Mouse (Mus musculus) embryonic fibroblast, embryonic 13.5 days (primary cell): ENCODE results near the gene Gm35315. TPM values are rescaled to one million over a fixed set of nuclear protein-coding genes. Genes with fewer than 3 reads are reported as not detected.
A peak's percentile ranks its signal among the peaks of the same experiment; 100 is the strongest.

Source experiments
- H3K27ac ChIP-seq: 2 replicates; pipeline ENCODE4 v1.5.1; 2012; ENCODE audit warnings: low read length, control low read depth, inconsistent platforms; ENCODE audit not compliant: insufficient read depth
- H3K4me1 ChIP-seq: 2 replicates; pipeline ENCODE4 v1.6.1; 2011; ENCODE audit warnings: low read length; ENCODE audit not compliant: control insufficient read depth, insufficient read depth
- H3K4me3 ChIP-seq: 2 replicates; pipeline ENCODE4 v1.5.1; 2011; ENCODE audit warnings: mild to moderate bottlenecking, control low read depth, low read length; ENCODE audit not compliant: insufficient read depth
- CTCF ChIP-seq: IDR thresholded peaks from 2 replicates; pipeline ENCODE4 v1.5.1; 2011; ENCODE audit warnings: mild to moderate bottlenecking, control low read depth, low read length, moderate library complexity, borderline replicate concordance; ENCODE audit not compliant: insufficient read depth
- POLR2A ChIP-seq: IDR thresholded peaks from 2 replicates; pipeline ENCODE4 v1.6.1; 2011; ENCODE audit warnings: low read depth, mild to moderate bottlenecking, control low read depth, low read length, moderate library complexity
- polyA plus RNA-seq: library from polyadenylated mRNA; stranded (reverse); fragments of >200 nt; gene quantifications from 2 replicates; pipeline ENCODE4 v1.2.4, GENCODE M21; 2011; ENCODE audit warnings: low read depth; ENCODE audit not compliant: missing spikeins, insufficient read length

Gene Gm35315
- polyA plus RNA-seq, 1 experiment = 1.4 TPM

DNA sequence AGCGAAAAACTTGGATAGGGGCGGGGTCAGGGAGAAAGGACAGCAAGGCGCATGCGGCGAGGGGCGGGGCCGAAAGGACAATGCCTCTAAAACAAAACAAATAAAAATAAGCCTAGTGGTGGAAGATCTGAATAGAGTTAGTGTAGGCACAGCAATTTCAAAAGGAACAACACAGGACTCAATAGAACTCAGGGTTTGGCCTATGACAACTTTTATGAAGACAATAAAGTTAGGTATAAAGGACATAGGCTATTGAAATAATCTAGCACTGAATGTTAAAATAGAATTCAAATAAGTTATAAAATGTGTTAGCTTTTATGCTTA is 14.0 kb upstream of the Gm35315 start:
- no peak overlapping the region for H3K4me3 ChIP-seq
- H3K27ac ChIP-seq = no peak overlapping the region
- H3K4me1 ChIP-seq = no peaks in the 10 kb centered on the region
- TF ChIP-seq CTCF (no peak), POLR2A (no peak)

DNA sequence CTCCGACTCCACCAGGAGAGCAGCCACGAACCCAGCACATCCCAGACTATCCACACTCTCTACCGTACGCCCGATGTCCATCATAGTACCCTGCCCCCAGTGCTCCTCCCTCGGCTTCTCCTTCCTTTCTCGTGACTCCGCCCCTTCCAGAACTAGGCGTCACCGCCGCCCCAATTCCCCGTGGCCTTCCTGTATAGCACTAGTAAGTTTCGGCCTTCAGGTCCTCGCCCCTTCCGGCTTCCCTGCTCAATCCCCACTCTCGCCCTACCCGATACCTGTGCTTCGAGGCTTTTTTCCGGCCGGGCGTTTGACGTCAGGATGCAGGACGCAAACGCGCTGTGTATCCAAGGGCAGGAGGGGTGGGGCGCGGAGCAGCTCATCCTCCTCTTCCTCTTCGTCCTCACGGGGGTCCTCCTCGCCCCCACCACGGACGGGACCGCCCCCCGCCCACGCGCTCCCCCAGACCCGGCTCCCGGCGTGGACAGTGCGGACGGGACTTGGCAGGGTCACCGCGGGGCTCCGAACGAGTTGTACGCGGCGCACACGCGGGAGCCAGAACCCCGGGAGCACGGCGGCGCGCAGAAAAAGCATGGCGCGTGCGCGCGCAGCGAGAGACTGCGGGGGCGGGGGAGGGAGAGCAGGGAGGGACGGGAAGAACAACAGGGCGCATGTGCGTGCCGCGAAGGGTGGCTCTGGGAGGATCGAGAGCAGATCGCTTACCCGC is 13.5 kb upstream of the Gm35315 start, which contains the start of gene Gtpbp6:
Gene Gtpbp6 (minus strand): TSS at position 617 of the 724 bp plus-strand sequence.
- TF ChIP-seq POLR2A = peak; percentile 66
- TF ChIP-seq CTCF = no peak
- Histone ChIP-seq H3K27ac (peak within 1 kb of the TSS; percentile 78), H3K4me1 (no peaks in the 10 kb centered on the region), H3K4me3 (peak within 1 kb of the TSS; percentile 44)

DNA sequence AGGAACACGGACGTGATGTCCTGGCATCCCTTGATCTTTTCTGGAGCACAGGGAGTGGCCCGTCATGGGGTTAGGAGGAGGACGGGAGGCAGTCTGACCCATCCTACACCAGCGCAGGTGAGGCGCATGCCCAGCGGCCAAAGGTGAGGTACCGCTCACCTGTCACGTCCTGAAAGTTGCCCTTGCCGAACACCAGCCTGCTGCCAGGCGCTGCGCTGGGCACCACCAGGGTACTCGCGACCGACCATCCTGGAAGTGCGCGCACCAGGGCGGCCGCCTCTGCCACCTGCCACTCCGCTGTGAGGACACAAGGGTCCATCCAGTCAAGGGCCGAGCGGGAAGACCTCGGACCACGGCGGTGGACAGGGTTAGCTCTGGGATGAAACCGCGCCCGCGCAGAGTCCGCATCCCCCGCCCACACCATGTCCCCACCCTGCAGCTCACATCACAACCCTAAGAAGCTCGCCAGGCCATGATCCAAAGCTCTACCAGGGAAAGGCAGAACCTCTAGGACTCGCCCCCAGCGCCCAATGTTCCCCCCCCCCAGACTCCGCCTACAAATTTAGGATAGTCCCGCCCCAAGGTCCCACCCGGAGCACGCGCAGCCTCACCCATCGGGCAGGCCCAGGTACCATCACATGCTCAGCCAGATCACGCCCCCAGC is 12.8 kb upstream of the Gm35315 start:
- Histone ChIP-seq H3K27ac (peak overlapping the region; percentile 78), H3K4me1 (no peaks in the 10 kb centered on the region), H3K4me3 (peak overlapping the region; percentile 44)
- TF ChIP-seq POLR2A = no peak; the same call in 1 of the 2 replicates
- TF ChIP-seq CTCF = no peak

DNA sequence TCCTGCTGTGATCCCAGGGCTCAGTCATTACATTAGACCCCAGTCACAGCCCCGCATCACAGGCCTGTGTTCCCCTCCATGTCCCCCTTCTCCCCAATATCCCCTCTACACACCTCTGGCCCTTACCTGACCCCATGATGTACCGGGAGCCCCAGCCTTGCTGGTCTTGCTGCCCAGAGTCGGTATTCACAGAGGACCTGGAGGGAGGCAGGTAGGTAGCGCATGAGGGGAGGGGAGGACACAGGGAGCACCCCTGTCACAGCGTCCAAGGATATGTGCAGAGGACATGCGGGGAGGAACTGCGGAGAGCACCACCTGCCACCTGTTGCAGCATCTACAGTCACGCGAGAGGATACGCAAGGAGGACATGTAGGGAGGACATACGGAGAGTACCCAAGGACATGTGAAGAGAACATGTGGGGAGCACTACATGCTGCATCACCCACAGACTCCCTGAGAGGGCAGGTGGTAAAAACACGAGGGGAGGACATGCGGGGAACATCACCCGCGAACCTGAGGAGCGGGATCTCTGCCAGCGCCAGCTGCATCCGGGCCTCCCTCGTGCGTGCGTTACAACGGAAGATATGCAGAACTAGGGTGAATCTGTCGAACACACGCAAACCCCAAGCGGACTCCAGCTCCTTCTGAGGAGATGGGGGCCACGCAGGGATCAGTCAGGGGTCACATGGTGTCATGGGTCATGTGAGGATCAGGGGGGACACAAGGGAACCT is 12.1 kb upstream of the Gm35315 start:
- H3K4me3 ChIP-seq = peak overlapping the region; percentile 44
- no peaks in the 10 kb centered on the region for H3K4me1 ChIP-seq
- no peak overlapping the region for H3K27ac ChIP-seq
- TF ChIP-seq CTCF (no peak), POLR2A (no peak)

DNA sequence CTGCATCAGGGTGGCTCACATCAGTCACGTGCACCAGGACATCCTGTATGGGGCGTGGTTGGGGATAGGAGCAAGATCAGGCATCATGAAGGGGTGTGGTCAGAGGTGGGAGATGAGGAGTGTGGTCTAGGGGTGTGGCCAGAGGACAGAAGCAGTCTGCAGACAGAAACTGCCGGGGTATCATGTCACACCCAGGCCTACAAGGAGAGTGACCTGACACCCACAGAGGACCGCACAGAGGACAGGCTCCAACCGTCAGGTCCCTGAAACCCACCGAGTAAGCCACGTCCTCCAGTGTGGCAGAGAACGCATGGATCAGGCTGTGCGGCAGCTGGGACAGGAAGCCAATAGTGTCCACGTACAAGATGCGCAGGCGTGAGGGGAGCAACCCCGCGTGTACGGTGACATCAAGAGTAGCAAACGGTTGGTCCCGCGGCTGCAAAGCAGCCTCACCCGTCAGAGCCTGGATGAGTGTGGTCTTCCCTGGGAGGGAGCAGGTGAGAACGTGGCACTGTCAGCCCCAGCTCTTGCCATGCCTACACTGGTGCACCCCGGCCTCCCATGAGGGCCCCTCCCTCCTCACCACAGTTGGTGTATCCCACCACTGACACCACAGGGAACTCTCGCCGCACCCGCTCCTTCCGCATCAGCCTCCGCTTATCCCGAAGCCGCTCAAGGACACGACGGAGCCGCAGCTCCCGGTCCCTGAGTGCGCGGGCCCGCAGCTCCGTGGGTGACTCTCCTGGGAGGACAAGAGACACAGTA is 10.6 kb upstream of the Gm35315 start:
- Histone ChIP-seq H3K27ac (no peak overlapping the region), H3K4me1 (no peaks in the 10 kb centered on the region), H3K4me3 (no peak overlapping the region)
- no peak for TF ChIP-seq POLR2A
- TF ChIP-seq CTCF = no peak

DNA sequence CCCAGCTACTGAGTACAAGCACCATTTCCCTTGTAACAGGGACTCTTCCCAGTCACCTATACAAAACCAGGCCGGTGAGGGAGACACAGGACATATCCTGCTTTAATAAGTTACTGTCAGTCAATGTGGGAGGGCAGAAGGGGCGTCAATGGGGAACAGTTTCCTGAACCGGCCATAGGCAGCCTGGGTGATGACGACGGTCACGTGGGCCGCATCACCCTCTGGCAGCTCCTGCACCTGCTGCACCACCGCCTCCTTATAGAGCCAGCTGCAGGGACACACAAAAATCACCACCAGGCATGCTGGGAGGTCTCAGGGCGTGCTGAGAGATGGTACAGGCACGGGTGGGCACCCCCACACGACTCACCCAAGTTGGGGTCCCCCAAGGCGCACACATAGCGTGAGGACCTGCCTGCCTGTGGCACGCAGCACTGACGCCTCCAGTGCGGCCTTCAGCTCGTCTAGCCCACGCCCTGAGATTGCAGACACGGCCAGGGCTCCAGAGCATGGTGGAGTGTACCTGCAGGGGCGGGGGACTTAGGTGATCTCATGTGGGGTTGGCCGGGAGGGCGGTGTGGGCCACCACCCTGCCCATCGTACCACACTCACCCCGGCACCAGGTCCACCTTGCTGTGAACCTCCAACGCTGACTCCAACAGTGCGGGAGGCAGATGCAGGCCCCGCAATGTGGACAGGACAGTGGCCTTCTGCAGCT is 9.8 kb upstream of the Gm35315 start:
- no peaks in the 10 kb centered on the region for H3K4me1 ChIP-seq
- no peak for TF ChIP-seq POLR2A
- no peak for TF ChIP-seq CTCF
- no peak overlapping the region for H3K4me3 ChIP-seq
- H3K27ac ChIP-seq = no peak overlapping the region

DNA sequence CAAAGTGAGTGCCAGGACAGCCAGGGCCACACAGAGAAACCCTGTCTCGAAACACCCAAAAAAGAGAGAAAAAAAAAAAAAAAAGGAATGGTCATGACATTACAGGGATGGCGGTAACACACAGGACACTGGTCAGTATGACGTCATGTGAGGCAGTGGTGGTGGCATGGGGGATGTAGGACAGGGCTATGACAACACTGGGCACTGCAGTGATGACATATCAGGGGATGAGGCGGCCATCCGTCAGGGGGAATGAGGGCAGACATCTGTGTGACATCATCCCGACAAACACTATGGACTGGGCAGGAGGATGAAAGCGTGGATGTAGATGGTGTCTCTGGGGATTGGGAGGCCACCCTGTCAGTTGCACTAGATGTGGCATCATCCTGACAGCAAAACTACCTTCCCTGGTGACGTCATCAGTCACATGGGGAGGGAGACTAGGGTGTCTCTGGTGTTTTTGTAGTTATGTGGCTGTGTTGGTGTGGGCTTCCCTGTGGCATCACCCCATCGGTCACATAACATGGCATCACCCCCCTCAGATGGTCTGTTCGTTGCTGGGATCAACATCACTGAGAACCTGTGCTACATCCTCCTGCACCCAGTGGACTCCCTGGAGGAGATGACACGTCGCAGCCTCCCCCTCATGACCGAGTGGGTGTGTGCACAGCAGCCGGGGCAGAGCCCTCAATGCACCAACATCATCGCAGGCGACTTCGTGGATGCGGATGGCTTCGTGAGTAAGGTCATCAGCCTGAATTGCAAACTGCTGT is 8.8 kb upstream of the Gm35315 start:
- Histone ChIP-seq H3K27ac (no peak overlapping the region), H3K4me1 (no peaks in the 10 kb centered on the region), H3K4me3 (no peak overlapping the region)
- TF ChIP-seq CTCF (no peak), POLR2A (0 out of 2 replicates have a peak, but pooled peaks have one; percentile 3)

DNA sequence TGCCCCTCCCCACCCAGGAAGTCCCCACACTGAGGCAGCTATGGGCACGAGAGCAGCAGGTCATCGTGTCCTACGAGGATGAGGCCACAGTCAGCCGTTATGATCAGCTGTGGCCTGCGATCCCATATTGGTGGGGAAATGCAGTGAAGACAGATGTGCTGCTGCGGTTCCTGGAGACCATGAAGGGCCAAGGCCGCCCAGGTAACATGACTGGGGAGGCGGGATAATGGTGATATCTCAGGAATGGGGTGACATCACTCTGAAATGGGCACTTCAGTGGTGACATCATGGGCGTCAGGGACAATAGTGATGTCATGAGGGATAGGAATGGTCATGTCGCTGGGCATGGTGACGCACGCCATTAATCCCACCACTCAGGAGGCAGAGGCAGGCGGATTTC is 8.2 kb upstream of the Gm35315 start:
- H3K27ac ChIP-seq = no peak overlapping the region
- no peak overlapping the region for H3K4me3 ChIP-seq
- no peaks in the 10 kb centered on the region for H3K4me1 ChIP-seq
- TF ChIP-seq POLR2A (0 out of 2 replicates have a peak, but pooled peaks have one; percentile 14), CTCF (no peak)
